ENCODE assay signal across 8 mouse cellular contexts in genomic region chr11:94209695-94210131, GRCm38 (mm10). TPM values are rescaled to one million over a fixed set of nuclear protein-coding genes. Genes with fewer than 3 reads are reported as not detected.
DNase-seq lines count a peak whose midpoint lies in the region; ATAC-seq and TF ChIP-seq lines count a peak whose summit lies in the region.

No protein-coding gene starts in this region.

- peak overlapping the region; percentile 65 for H3K9ac ChIP-seq in forebrain, postnatal 0 days
- peak overlapping the region; percentile 75 for H3K9ac ChIP-seq in neural tube, embryonic 13.5 days

- no peaks in the 10 kb centered on the region for H3K9me3 ChIP-seq in megakaryocyte, embryonic 14.5 days
- H3K9me3 ChIP-seq in forebrain, postnatal 0 days (ENCODE audit: low read length), result no peaks in the 10 kb centered on the region
- H3K9me3 ChIP-seq in neural tube, embryonic 13.5 days, result no peaks in the 10 kb centered on the region

- peak overlapping the region; percentile 95 for H3K4me3 ChIP-seq in megakaryocyte, embryonic 14.5 days (replicated peaks)
- H3K4me3 ChIP-seq in bone marrow macrophage, adult 2 months (ENCODE audit: insufficient read depth, low read length), result peak overlapping the region; percentile 63
- H3K4me3 ChIP-seq in forebrain, postnatal 0 days (ENCODE audit: low read depth, low read length), result peak overlapping the region; percentile 99
- peak overlapping the region; percentile 44 for H3K4me3 ChIP-seq in neural tube, embryonic 13.5 days

- H3K4me2 ChIP-seq in forebrain, postnatal 0 days (ENCODE audit: low read depth), result peak overlapping the region; percentile 98
- H3K4me2 ChIP-seq in neural tube, embryonic 13.5 days, result peak overlapping the region; percentile 98

- no peak for ATAC-seq in megakaryocyte, adult 5-6 weeks (ENCODE audit: poor library complexity, severe bottlenecking)
- ATAC-seq in forebrain, postnatal 0 days, result no peak
- no peak for ATAC-seq in neural tube, embryonic 13.5 days (ENCODE audit: low read depth)

- TF ChIP-seq CTCF in bone marrow macrophage, adult 2 months (IDR thresholded peaks at IDR 0.05; ENCODE audit: low read depth, low read length), result no peak
- no peak for TF ChIP-seq CTCF in forebrain, postnatal 0 days (IDR thresholded peaks at IDR 0.05; ENCODE audit: low read depth)

- peak overlapping the region; percentile 99 for H3K27ac ChIP-seq in bone marrow macrophage, adult 2 months (ENCODE audit: insufficient read depth, low read depth, low read length)
- peak overlapping the region; percentile 97 for H3K27ac ChIP-seq in forebrain, postnatal 0 days (ENCODE audit: low read depth, low read length)
- H3K27ac ChIP-seq in neural tube, embryonic 13.5 days (replicated peaks), result peak overlapping the region; percentile 99

- DNase-seq in forebrain, postnatal 0 days, result no peak
- DNase-seq in liver, result peak; percentile 29
- no peak for DNase-seq in thymus, postnatal 4 days
- DNase-seq in gastrocnemius, postnatal 14 days, result no peak

- 2% methylated on average over 14 of the region's 14 CpGs for WGBS in forebrain, postnatal 0 days
- whole genome bisulfite sequencing in neural tube, embryonic 13.5 days, result 4% methylated on average over 14 of the region's 14 CpGs

- TF ChIP-seq POLR2A in bone marrow macrophage, adult 2 months (IDR thresholded peaks at IDR 0.05; ENCODE audit: borderline replicate concordance, low read depth, low read length), result no peak

- H3K36me3 ChIP-seq in megakaryocyte, embryonic 14.5 days (replicated peaks; ENCODE audit: low read length), result peaks cover 12% of the 10 kb centered on the region
- H3K36me3 ChIP-seq in forebrain, postnatal 0 days (ENCODE audit: insufficient read depth), result peaks cover 11% of the 10 kb centered on the region
- H3K36me3 ChIP-seq in neural tube, embryonic 13.5 days, result peaks cover 12% of the 10 kb centered on the region

- peaks cover 23% of the 10 kb centered on the region for H3K4me1 ChIP-seq in megakaryocyte, embryonic 14.5 days
- peaks cover 36% of the 10 kb centered on the region for H3K4me1 ChIP-seq in bone marrow macrophage, adult 2 months (ENCODE audit: control insufficient read depth, insufficient read depth, low read length)
- peaks cover 3% of the 10 kb centered on the region; the same call in 1 of the 2 replicates for H3K4me1 ChIP-seq in forebrain, postnatal 0 days (ENCODE audit: insufficient read depth)
- peaks cover 21% of the 10 kb centered on the region for H3K4me1 ChIP-seq in neural tube, embryonic 13.5 days (replicated peaks)

- intact Hi-C loops in gastrocnemius, postnatal 14 days (cut with DNase I; ENCODE audit: low total_unique reads), result loop anchor here (5.0 kb wide), 2 partner anchors 42 to 72 kb away; no protein-coding TSS in a partner anchor

- H3K27me3 ChIP-seq in megakaryocyte, embryonic 14.5 days (replicated peaks), result peaks cover 25% of the 10 kb centered on the region
- H3K27me3 ChIP-seq in forebrain, postnatal 0 days (ENCODE audit: insufficient read depth, low read length), result no peaks in the 10 kb centered on the region
- H3K27me3 ChIP-seq in neural tube, embryonic 13.5 days, result no peaks in the 10 kb centered on the region

RNA-seq across cellular contexts. Expression of gene Tob1, which starts 1.5 kb away (rescaled TPM):
- polyA plus RNA-seq in megakaryocyte, embryonic 14.5 days (2012; ENCODE audit: insufficient read depth, low replicate concordance), result 4.3 and 10.8 TPM in 2 replicates
- total RNA-seq in megakaryocyte, adult 5-6 weeks (2015), result 15.5 and 17.8 TPM in 2 replicates
- 13.5 and 19.3 TPM in 2 replicates for total RNA-seq in megakaryocyte, adult 5-6 weeks (2017)
- polyA plus RNA-seq in bone marrow macrophage, adult 2 months (2012; ENCODE audit: insufficient read depth, insufficient read length, missing spikeins), result 16.7 and 17.1 TPM in 2 replicates
- total RNA-seq in forebrain, postnatal 0 days (2014; rRNA removed), result 12.5 and 17.3 TPM in 2 replicates
- 27.9 and 31.6 TPM in 2 replicates for polyA plus RNA-seq in forebrain, postnatal 0 days (2015; fragmentation: Nextera tagmentation; extraction: Ambion mirVana)
- polyA plus RNA-seq in neural tube, embryonic 13.5 days (2015; fragmentation: Nextera tagmentation; extraction: Ambion mirVana), result 32.5 and 37.6 TPM in 2 replicates
- 100 to 1,000 TPM; 133 to 139 TPM for total RNA-seq in gastrocnemius, postnatal 14 days (2021)

RNA-seq across cellular contexts. Expression of gene Wfikkn2, which starts 36.1 kb away (rescaled TPM):
- polyA plus RNA-seq in megakaryocyte, embryonic 14.5 days (2012; ENCODE audit: insufficient read depth, low replicate concordance), result not detected in 2 replicates
- not detected in 2 replicates for total RNA-seq in megakaryocyte, adult 5-6 weeks (2015)
- not detected in 2 replicates for total RNA-seq in megakaryocyte, adult 5-6 weeks (2017)
- not detected in 2 replicates for polyA plus RNA-seq in bone marrow macrophage, adult 2 months (2012; ENCODE audit: insufficient read depth, insufficient read length, missing spikeins)
- 5.9 and 6.4 TPM in 2 replicates for total RNA-seq in forebrain, postnatal 0 days (2014; rRNA removed)
- 6.5 and 10.0 TPM in 2 replicates for polyA plus RNA-seq in forebrain, postnatal 0 days (2015; fragmentation: Nextera tagmentation; extraction: Ambion mirVana)
- 3.3 and 5.1 TPM in 2 replicates for polyA plus RNA-seq in neural tube, embryonic 13.5 days (2015; fragmentation: Nextera tagmentation; extraction: Ambion mirVana)
- total RNA-seq in gastrocnemius, postnatal 14 days (2021), result 1 to 10 TPM; 2.7 to 2.9 TPM

Comparison
In these comparisons a context has a peak if more than half of its experiments do, and no peak if none do; other contexts are left out.
1. H3K4me3 ChIP-seq: peak in every context shown above with its lines; median percentile 99 in forebrain, postnatal 0 days; 95 in megakaryocyte, embryonic 14.5 days; 63 in bone marrow macrophage, adult 2 months; 44 in neural tube, embryonic 13.5 days.